Comparison of ENCODE assay signal across 9 mouse cellular contexts in genomic region chr13:28552974-28553750, GRCm38 (mm10).
A peak's percentile ranks its signal among the peaks of the same experiment; 100 is the strongest.
DNase-seq lines count a peak whose midpoint lies in the region; ATAC-seq and TF ChIP-seq lines count a peak whose summit lies in the region.
"Had no signal": no experiment of that assay in that cellular context is flagged by ENCODE, and none has a peak within 500 bp of the region (broad histone marks: within the 10 kb centered on the region; RNA-seq: fewer than 3 reads in every experiment).

No protein-coding gene starts in this region.

- TF ChIP-seq CTCF in kidney, adult 2 months (conservative IDR thresholded peaks at IDR 0.05; ENCODE audit: insufficient read depth, insufficient read length, low read depth, low read length), result no peak

- H3K27me3 ChIP-seq in kidney, embryonic 14.5 days (ENCODE audit: control insufficient read depth, insufficient read depth, low read length), result no peaks in the 10 kb centered on the region
- H3K27me3 ChIP-seq in kidney, adult 2 months (replicated peaks; ENCODE audit: control insufficient read depth, insufficient read depth, low read length), result no peaks in the 10 kb centered on the region
- H3K27me3 ChIP-seq in embryonic facial prominence, embryonic 10.5 days (replicated peaks; ENCODE audit: low read depth, poor library complexity, severe bottlenecking), result no peaks in the 10 kb centered on the region
- H3K27me3 ChIP-seq in hindbrain, embryonic 12.5 days, result no peaks in the 10 kb centered on the region
- H3K27me3 ChIP-seq in midbrain, embryonic 15.5 days (replicated peaks), result no peaks in the 10 kb centered on the region
- H3K27me3 ChIP-seq: Patski had no signal

- 54% methylated on average over 10 of the region's 10 CpGs for WGBS in kidney, embryonic 14.5 days
- 61% methylated on average over 10 of the region's 10 CpGs for WGBS in kidney, adult 2 months
- WGBS in embryonic facial prominence, embryonic 10.5 days, result 33% methylated on average over 10 of the region's 10 CpGs
- WGBS in hindbrain, embryonic 12.5 days, result 32% methylated on average over 10 of the region's 10 CpGs
- 25% methylated on average over 10 of the region's 10 CpGs for WGBS in midbrain, embryonic 15.5 days

- no peak overlapping the region for H3K4me2 ChIP-seq in kidney, embryonic 14.5 days (replicated peaks; ENCODE audit: low read depth, low read length)
- H3K4me2 ChIP-seq in hindbrain, embryonic 12.5 days (replicated peaks), result peak overlapping the region; percentile 15; the same call in 1 of the 2 replicates
- no peak overlapping the region for H3K4me2 ChIP-seq in midbrain, embryonic 15.5 days

- DNase-seq in kidney, adult 2 months, result no peak
- DNase-seq in embryonic facial prominence, embryonic 10.5 days (ENCODE audit: low spot score), result peak; percentile 52
- no peak for DNase-seq in frontal cortex, postnatal 25 days (ENCODE audit: low spot score in 2 of 2)
- DNase-seq in thymus, postnatal 0 days (ENCODE audit: low spot score), result no peak
- DNase-seq in right cerebral cortex, postnatal 14 days, result no peak

- H3K36me3 ChIP-seq in kidney, embryonic 14.5 days (ENCODE audit: control insufficient read depth, insufficient read depth, low read length), result no peaks in the 10 kb centered on the region
- H3K36me3 ChIP-seq in kidney, adult 2 months (ENCODE audit: control insufficient read depth, insufficient read depth, low read length), result no peaks in the 10 kb centered on the region
- H3K36me3 ChIP-seq in embryonic facial prominence, embryonic 10.5 days (replicated peaks), result peaks cover 10% of the 10 kb centered on the region
- no peaks in the 10 kb centered on the region; the same call in 1 of the 2 replicates for H3K36me3 ChIP-seq in hindbrain, embryonic 12.5 days
- H3K36me3 ChIP-seq in midbrain, embryonic 15.5 days (replicated peaks), result no peaks in the 10 kb centered on the region

- H3K27ac ChIP-seq in kidney, embryonic 14.5 days (ENCODE audit: low read depth, low read length), result 0 out of 2 replicates have a peak overlapping the region, but pooled peaks have one; percentile 42
- H3K27ac ChIP-seq in kidney, adult 2 months (ENCODE audit: insufficient read depth, low read depth, low read length), result no peak overlapping the region
- peak overlapping the region; percentile 76 for H3K27ac ChIP-seq in embryonic facial prominence, embryonic 10.5 days (replicated peaks)
- peak overlapping the region; percentile 84 for H3K27ac ChIP-seq in hindbrain, embryonic 12.5 days
- H3K27ac ChIP-seq in midbrain, embryonic 15.5 days, result peak overlapping the region; percentile 80

- H3K9ac ChIP-seq in kidney, embryonic 14.5 days (ENCODE audit: low read depth, low read length), result 0 out of 2 replicates have a peak overlapping the region, but pooled peaks have one; percentile 23
- H3K9ac ChIP-seq in hindbrain, embryonic 12.5 days, result no peak overlapping the region
- no peak overlapping the region; the same call in 1 of the 2 replicates for H3K9ac ChIP-seq in midbrain, embryonic 15.5 days

- TF ChIP-seq POLR2A in kidney, adult 2 months (IDR thresholded peaks at IDR 0.05; ENCODE audit: low read depth, low read length), result no peak

- H3K4me1 ChIP-seq in kidney, embryonic 14.5 days (ENCODE audit: control insufficient read depth, insufficient read depth, low read length), result peaks cover 16% of the 10 kb centered on the region
- H3K4me1 ChIP-seq in kidney, adult 2 months (ENCODE audit: control insufficient read depth, insufficient read depth, low read length), result no peaks in the 10 kb centered on the region
- peaks cover 53% of the 10 kb centered on the region for H3K4me1 ChIP-seq in embryonic facial prominence, embryonic 10.5 days
- peaks cover 39% of the 10 kb centered on the region for H3K4me1 ChIP-seq in hindbrain, embryonic 12.5 days
- H3K4me1 ChIP-seq in midbrain, embryonic 15.5 days, result peaks cover 24% of the 10 kb centered on the region

- no peaks in the 10 kb centered on the region for H3K9me3 ChIP-seq in kidney, embryonic 14.5 days (ENCODE audit: control insufficient read depth, low read length)
- no peaks in the 10 kb centered on the region for H3K9me3 ChIP-seq in embryonic facial prominence, embryonic 10.5 days
- H3K9me3 ChIP-seq in hindbrain, embryonic 12.5 days (replicated peaks), result no peaks in the 10 kb centered on the region
- no peaks in the 10 kb centered on the region for H3K9me3 ChIP-seq in midbrain, embryonic 15.5 days

- ATAC-seq in kidney, embryonic 14.5 days (ENCODE audit: low FRiP score, low TSS enrichment), result no peak
- peak; percentile 78 for ATAC-seq in hindbrain, embryonic 12.5 days (ENCODE audit: low FRiP score)
- ATAC-seq in midbrain, embryonic 15.5 days (replicated peaks), result peak; percentile 73
- ATAC-seq: Patski had no signal

- H3K4me3 ChIP-seq in kidney, embryonic 14.5 days (ENCODE audit: low read length), result no peak overlapping the region
- H3K4me3 ChIP-seq in kidney, adult 2 months (ENCODE audit: insufficient read depth, low read depth, low read length), result no peak overlapping the region
- H3K4me3 ChIP-seq in embryonic facial prominence, embryonic 10.5 days, result 0 out of 2 replicates have a peak overlapping the region, but pooled peaks have one; percentile 11
- no peak overlapping the region for H3K4me3 ChIP-seq in hindbrain, embryonic 12.5 days
- H3K4me3 ChIP-seq in midbrain, embryonic 15.5 days, result no peak overlapping the region
